Mouse (Mus musculus) testis, adult 2 months (tissue): ENCODE data around the gene Cox10. TPM values are rescaled to one million over a fixed set of nuclear protein-coding genes. Genes with fewer than 3 reads are reported as not detected.

Experiments used
- H3K27ac ChIP-seq: fragments of 200-500 bp; 2 replicates; pipeline ENCODE4 v1.5.1; 2012; ENCODE audit warnings: low read depth, low read length; ENCODE audit not compliant: control insufficient read depth, insufficient read depth
- H3K27me3 ChIP-seq: fragments of 200-500 bp; 2 replicates; pipeline ENCODE4 v1.6.1; 2012; ENCODE audit warnings: mild to moderate bottlenecking, low read length, moderate library complexity; ENCODE audit not compliant: control insufficient read depth, insufficient read depth
- H3K36me3 ChIP-seq: fragments of 200-500 bp; 2 replicates; pipeline ENCODE4 v1.6.1; 2012; ENCODE audit warnings: mild to moderate bottlenecking, low read length; ENCODE audit not compliant: control insufficient read depth, insufficient read depth
- H3K4me1 ChIP-seq: fragments of 200-500 bp; 2 replicates; pipeline ENCODE4 v1.6.1; 2012; ENCODE audit warnings: low read length; ENCODE audit not compliant: control insufficient read depth, insufficient read depth
- H3K4me3 ChIP-seq: fragments of 200-500 bp; 2 replicates; pipeline ENCODE4 v1.5.1; 2012; ENCODE audit warnings: low read depth, mild to moderate bottlenecking, low read length, moderate library complexity, mixed read lengths; ENCODE audit not compliant: control insufficient read depth
- CTCF ChIP-seq: fragments of 200-500 bp; IDR thresholded peaks from 2 replicates; pipeline ENCODE4 v1.5.1; 2012; ENCODE audit warnings: low read depth, mild to moderate bottlenecking, inconsistent platforms, low read length, moderate library complexity; ENCODE audit not compliant: control insufficient read depth, insufficient read depth, insufficient replicate concordance
- POLR2A ChIP-seq: fragments of 200-500 bp; IDR thresholded peaks from 2 replicates; pipeline ENCODE4 v1.6.1; 2012; ENCODE audit warnings: low read depth, mild to moderate bottlenecking, inconsistent platforms, low read length, moderate library complexity; ENCODE audit not compliant: control insufficient read depth
- polyA plus RNA-seq: library from polyadenylated mRNA; depleted of rRNA; stranded (reverse); fragments of >200 nt; gene quantifications from 2 replicates; pipeline ENCODE4 v1.2.3, GENCODE M21; 2012

Cox10 gene
- polyA plus RNA-seq, 1 experiment = 11.9 TPM

GRCm38 (mm10) chr11:63986710-63987109, 92.6 kb downstream of the Cox10 start:
- Histone ChIP-seq H3K4me3 (no peak overlapping the region), H3K27me3 (no peaks in the 10 kb centered on the region), H3K4me1 (no peaks in the 10 kb centered on the region), H3K27ac (no peak overlapping the region), H3K36me3 (no peaks in the 10 kb centered on the region)
- no peak for TF ChIP-seq CTCF
- no peak for TF ChIP-seq POLR2A

GRCm38 (mm10) chr11:63985481-63985880, 93.8 kb downstream of the Cox10 start:
- no peak overlapping the region for H3K4me3 ChIP-seq
- H3K36me3 ChIP-seq = no peaks in the 10 kb centered on the region
- no peaks in the 10 kb centered on the region for H3K27me3 ChIP-seq
- no peaks in the 10 kb centered on the region for H3K4me1 ChIP-seq
- TF ChIP-seq POLR2A (no peak), CTCF (no peak)
- no peak overlapping the region for H3K27ac ChIP-seq

GRCm38 (mm10) chr11:63984622-63985168, 94.6 kb downstream of the Cox10 start:
- no peak overlapping the region for H3K27ac ChIP-seq
- TF ChIP-seq CTCF (no peak), POLR2A (no peak)
- H3K4me3 ChIP-seq = no peak overlapping the region
- no peaks in the 10 kb centered on the region for H3K36me3 ChIP-seq
- no peaks in the 10 kb centered on the region for H3K4me1 ChIP-seq
- no peaks in the 10 kb centered on the region for H3K27me3 ChIP-seq

- peaks cover 3% of the 10 kb centered on the region for H3K4me1 ChIP-seq
- H3K27me3 ChIP-seq = no peaks in the 10 kb centered on the region
- H3K27ac ChIP-seq = no peak overlapping the region
- H3K36me3 ChIP-seq = no peaks in the 10 kb centered on the region
- H3K4me3 ChIP-seq = no peak overlapping the region
- no peak for TF ChIP-seq POLR2A
- TF ChIP-seq CTCF = no peak
Measured at GRCm38 (mm10) chr11:63977741-63978140, 101.5 kb downstream of the Cox10 start.

- Histone ChIP-seq H3K27ac (no peak overlapping the region), H3K4me3 (no peak overlapping the region), H3K4me1 (peaks cover 3% of the 10 kb centered on the region), H3K27me3 (no peaks in the 10 kb centered on the region), H3K36me3 (no peaks in the 10 kb centered on the region)
- no peak for TF ChIP-seq CTCF
- TF ChIP-seq POLR2A = no peak
Measured at GRCm38 (mm10) chr11:63976775-63977174, 102.5 kb downstream of the Cox10 start.

- Histone ChIP-seq H3K4me1 (peaks cover 3% of the 10 kb centered on the region), H3K27me3 (no peaks in the 10 kb centered on the region), H3K27ac (no peak overlapping the region), H3K4me3 (no peak overlapping the region), H3K36me3 (no peaks in the 10 kb centered on the region)
- TF ChIP-seq POLR2A (no peak), CTCF (no peak)
Measured at GRCm38 (mm10) chr11:63975260-63975899, 103.9 kb downstream of the Cox10 start.

GRCm38 (mm10) chr11:63973973-63974372, 105.3 kb downstream of the Cox10 start:
- H3K36me3 ChIP-seq = no peaks in the 10 kb centered on the region
- H3K4me3 ChIP-seq = no peak overlapping the region
- no peaks in the 10 kb centered on the region for H3K27me3 ChIP-seq
- peaks cover 3% of the 10 kb centered on the region for H3K4me1 ChIP-seq
- no peak overlapping the region for H3K27ac ChIP-seq
- TF ChIP-seq CTCF = no peak
- TF ChIP-seq POLR2A = no peak
